Mouse (Mus musculus) NIH3T3 (cell line): ENCODE measurements around the gene Slc6a6.

Source experiments
- DNase-seq: peaks from one replicate; pipeline ENCODE4 v3.0.0-alpha.2; 2012; ENCODE audit warnings: low read depth

Gene Slc6a6

DNA sequence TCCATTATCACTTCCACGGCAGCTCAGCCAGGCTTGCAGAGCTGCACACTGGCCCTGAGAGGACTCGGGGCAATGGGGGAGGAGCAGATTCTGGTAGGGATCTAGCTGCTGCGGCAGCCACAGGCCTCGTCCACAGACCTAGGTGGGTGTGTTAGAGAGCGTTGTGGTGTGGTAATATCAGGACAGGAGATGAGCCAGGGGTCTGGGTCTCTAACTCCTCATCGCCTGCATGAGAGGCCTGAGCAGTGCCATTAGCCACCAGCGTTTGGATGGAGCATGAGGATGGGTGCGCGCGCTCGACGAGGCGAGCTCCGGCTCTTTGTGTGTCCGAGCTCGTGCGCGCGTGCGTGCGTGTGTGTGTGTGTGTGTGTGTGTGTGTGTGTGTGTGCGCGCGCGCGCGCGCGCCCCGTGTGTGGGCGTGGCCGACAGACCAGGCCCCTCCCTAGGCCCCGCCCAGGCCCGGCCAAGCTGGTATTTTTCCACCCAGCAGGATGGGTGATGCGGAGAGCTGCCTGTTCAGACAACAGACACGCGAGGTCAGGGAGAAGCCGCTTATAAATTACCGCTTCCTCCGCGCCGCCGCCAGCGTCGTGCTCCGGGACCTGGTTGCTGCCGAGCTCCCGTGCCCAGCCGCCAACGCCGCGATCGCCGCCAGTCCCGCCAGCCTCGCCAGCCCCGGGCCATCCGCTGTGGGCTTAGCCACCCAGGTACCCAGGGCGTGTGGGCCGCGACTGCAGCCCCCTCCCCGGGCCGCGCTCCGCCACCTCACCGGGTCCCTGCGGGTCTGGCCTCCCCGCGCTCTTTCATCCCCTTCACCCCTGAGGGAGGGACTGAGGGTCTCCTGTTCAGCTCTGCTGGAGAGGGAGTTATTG, at the start of gene Slc6a6:
TSS of gene Slc6a6 (plus strand) at position 452 of the 872 bp plus-strand sequence.
- DNase-seq, result peak; percentile 97

- no peak for DNase-seq
These were observed 49.4 kb upstream of the Slc6a6 start for GRCm38 (mm10) chr6:91634417-91634816.

DNA sequence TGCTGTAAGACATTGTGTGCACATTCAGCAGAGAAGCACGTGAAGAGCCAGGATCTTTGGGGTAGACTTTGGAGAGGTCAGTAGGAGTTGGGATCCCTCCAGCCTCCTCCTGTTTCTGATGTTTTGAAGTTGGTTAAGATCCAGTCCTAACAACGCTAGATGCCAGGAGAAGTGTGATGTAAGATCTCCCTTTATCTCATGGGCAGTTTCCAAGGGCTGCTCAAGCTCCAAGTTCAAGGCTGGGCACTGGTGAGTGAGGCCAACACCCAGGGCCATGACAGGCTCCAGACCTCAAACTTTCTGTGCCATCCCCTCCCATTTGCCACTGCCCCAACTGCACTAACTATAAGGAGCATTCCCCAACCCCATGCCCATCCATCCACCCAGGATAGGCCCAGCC, 49.0 kb upstream of the Slc6a6 start:
- peak; percentile 53 for DNase-seq

DNA sequence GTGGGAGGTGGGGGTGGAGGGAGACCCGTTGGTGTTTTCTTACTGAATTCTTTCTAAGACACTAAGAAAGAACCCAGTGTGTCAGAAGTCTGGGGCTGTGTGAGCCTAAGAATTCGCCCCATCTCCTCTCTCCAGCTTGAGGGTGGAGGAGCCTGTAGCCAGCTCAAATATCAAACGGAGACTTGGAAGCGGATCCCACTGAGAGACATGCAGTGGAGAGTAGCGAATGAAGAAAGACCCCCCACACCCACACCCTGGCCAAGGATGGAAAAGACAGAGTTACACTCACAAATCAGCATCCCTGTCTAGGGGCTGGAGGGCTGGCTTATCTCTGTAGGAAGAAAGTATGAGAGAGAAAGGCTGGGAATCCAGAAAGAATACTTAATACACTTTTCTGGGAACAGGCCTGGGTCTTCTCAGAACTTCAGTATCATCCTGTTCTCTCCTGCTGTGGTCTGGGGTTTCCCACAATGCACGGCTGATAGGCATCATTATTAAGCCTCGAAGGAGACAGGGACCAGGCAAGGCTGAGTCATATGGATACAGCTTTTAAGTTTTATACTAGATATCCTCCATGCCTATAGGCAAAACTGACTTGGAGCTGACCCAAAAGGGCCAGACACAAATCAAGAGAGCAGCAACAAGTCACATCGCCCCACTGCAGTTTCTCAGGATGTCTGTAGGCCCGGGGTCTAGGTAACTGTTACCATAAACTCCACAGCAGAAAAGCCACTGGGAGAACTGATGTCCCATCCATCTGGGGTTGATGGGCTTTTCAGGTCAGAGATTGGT, 45.5 kb upstream of the Slc6a6 start:
- no peak for DNase-seq

GRCm38 (mm10) chr6:91643011-91643410, 40.8 kb upstream of the Slc6a6 start:
- peak; percentile 75 for DNase-seq

- DNase-seq, result no peak
These were observed 40.4 kb upstream of the Slc6a6 start for GRCm38 (mm10) chr6:91643416-91643921.

DNA sequence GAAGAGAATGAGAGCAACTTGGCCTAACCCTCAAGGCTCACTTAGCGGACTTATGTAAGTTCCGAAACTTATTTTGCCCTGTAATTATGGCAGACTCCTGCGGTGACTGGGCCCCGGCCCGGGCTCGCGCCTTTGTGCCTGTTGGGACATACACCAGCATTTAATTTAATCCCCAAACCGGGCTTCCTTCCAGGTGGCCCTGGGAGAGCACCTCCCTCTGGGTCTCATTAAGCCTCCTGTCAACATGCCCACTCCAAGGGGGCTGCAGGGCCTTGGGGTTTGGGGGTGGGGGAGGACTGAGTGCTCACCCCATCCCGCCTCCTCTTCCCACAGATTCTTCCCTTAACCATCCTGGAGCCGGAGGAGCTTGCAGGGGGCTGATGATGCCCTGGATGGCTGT, 37.8 kb upstream of the Slc6a6 start:
- DNase-seq, result peak; percentile 34

- no peak for DNase-seq
These were observed 37.0 kb upstream of the Slc6a6 start for GRCm38 (mm10) chr6:91646822-91647221.

GRCm38 (mm10) chr6:91647385-91647791, 36.5 kb upstream of the Slc6a6 start:
- peak; percentile 78 for DNase-seq

- DNase-seq, result no peak
These were observed 33.6 kb upstream of the Slc6a6 start for GRCm38 (mm10) chr6:91650255-91650654.

GRCm38 (mm10) chr6:91652296-91652695, 31.6 kb upstream of the Slc6a6 start:
- DNase-seq, result no peak

DNA sequence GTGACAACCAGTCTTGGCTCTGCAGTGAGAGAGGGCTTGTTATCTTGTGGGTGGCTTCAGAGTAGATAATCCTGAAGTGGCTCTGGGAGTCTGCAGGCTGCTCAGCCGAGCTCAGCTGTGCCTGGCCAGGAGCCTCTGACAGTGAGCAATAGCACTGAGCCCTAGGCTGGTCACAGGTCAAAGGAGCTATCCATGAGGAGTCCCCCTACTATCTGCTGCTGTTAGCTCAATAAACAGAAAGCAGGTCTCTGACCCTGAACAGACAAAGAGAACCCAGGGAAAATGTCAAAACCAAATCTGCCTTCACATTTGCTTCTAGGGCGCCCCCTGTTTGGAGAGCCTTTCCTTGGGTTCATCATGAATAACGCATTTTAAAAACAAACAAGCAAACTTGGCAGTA, 28.6 kb upstream of the Slc6a6 start:
- no peak for DNase-seq

DNA sequence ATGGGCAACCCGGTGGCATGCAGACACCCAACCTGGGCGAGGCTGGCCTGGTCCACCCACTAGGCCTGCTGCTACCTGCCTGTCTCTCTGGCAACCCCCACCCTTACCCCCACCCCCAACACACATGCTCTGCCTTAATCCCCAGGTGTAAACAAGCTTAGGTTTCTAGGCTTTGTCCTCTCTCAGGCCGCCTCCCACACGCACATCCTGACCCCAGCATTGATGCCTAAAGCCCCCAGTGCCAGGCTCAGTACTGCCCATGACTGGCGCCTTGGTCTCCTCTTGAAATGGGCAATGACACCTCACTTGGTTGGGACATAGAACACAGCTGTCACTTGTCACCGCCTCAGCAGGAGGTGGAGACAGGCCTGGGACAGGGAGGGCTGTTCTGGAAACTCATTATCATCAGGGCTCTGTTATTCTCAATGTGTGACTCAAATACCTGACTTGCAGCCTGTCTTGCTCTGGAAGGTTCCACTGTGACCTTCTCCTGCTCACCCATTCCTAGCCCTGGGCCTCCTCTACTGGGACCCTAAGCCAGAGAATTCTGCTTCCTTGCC, 27.9 kb upstream of the Slc6a6 start:
- no peak for DNase-seq

GRCm38 (mm10) chr6:91658288-91658687, 25.6 kb upstream of the Slc6a6 start:
- DNase-seq, result no peak

DNA sequence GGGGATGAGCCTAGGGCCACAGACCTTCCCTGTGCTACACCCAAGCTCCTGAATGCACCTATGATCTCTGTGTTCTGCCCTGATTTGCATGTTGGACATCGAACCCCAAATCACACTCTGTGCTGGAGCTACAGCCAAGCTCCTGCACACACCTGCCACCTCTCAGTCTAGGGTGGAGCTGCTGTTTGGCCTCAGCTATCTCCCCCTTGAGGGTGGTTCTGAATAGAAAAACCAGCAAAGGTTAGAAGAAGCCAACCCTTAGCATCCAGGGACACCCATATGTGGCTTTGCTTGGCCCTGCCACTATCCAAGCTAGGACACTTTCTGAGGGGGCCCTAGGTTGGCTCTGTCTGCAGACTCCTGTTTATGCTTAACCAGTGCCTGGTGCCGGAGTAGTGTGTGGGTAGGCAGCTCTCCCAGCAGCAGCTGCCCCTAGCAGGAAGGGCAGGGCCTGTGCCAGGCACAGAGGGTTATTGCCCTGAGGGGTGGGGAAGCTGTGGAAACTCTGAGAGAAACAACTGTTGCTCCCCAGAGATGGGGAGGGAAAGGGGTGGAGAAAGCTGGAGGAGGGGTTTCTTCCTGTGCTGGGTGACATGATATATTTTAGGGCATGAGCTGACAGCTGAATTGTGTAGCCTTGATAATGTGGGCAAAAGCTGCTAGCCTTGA, 23.9 kb upstream of the Slc6a6 start:
- peak; percentile 41 for DNase-seq

DNA sequence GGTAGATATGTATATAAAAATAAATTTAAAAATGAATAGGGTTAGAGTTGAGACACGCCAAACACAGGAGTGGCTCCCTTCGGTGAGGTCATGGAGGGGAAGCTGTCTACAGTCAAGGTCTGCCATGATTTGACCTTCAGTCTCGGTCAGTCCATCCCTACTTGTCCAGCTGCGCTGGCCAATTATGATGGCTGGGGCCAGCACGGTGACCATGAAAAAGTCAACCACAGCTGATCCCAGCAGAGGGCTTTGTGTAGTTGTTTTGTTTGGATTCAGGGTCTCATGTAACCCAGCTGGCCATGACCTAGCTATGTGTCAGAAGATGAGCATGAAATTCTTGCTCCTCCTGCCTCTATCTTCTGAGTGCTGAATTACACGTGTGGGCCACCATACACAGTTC, 21.6 kb upstream of the Slc6a6 start:
- no peak for DNase-seq

DNA sequence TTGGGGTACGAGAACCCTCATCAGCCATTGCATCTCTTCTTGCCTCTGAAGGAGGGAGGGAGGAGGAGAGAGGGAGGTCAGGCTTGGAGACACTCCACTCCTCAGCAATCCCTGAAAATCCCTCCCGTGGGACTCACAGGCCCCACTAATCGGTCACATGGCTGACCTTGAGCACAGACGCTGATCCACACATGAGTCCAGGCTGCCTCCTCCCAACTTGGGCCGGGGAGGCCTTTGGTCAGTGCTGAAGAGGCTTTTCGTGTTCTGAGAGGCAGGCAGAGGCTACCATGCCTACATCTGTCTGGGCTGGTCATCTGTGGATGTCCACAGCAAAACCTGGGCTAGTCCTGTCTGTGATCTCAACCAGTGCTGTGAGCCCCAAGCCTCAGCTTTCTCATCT, 20.2 kb upstream of the Slc6a6 start:
- DNase-seq, result no peak

- no peak for DNase-seq
These were observed 18.6 kb upstream of the Slc6a6 start for GRCm38 (mm10) chr6:91665267-91665666.

- no peak for DNase-seq
These were observed 17.7 kb upstream of the Slc6a6 start for GRCm38 (mm10) chr6:91665990-91666700.

DNA sequence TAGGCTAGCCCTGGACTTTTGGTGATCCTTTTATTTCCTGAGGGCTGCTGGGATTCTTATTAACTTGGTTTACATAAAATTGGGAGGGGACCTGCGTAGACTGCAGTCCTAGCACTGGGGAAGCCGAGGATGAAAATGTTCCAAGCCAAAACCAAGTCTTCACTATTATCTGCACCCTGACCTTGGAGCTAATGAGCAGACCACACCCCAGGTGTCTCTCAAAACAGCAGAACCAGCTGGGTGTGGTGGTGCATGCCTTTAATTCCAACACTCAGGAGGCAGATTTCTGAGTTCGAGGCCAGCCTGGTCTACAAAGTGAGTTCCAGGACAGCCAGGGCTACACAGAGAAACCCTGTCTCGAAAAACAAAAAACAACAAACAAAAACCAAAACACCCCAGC, 16.7 kb upstream of the Slc6a6 start:
- DNase-seq, result no peak

DNA sequence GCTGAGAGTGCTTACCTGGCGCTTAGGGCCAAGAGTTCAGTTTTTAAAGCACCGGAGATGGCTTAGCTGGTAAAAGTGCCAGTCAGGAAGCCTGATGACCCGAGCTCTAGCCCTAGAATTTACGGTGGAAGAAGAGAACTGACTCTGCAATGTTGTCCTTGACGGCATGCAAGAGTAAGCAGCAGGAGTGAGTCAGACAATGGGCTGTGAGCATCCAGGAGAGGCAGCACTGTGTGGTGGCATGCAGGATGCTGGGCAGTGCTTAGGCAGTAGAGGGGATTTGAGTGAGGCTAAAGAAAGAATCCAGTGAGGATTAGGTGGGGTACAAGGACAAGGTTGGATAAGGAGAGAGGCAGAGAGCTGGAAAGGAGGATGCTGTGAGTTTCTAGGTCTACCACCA, 15.6 kb upstream of the Slc6a6 start:
- peak; percentile 28 for DNase-seq
